Mouse (Mus musculus) forebrain, embryonic 13.5 days (tissue): ENCODE measurements at regions not wholly inside any gene's neighbourhood (a gene's known extent, or its start where the extent isn't known, plus 50 kb on each side); places are given as distances from the start of the nearest gene placed in this dataset.
"Not testable (repeated sequence)": the region's sequence is repeated elsewhere in the genome, so short reads cannot be mapped to it uniquely, and the experiment has no call there.

Experiments
- ATAC-seq: fragments of 200-750 bp; cut with Nextera tagmentation; 2 replicates; pipeline ENCODE4 v1.8.0; 2017
- H3K27ac ChIP-seq: fragments of 300-500 bp; sonication (generic); 2 replicates; pipeline ENCODE4 v1.5.1; 2015; ENCODE audit warnings: inconsistent platforms, mild to moderate bottlenecking, moderate library complexity
- H3K27me3 ChIP-seq: fragments of 300-500 bp; sonication (generic); 2 replicates; pipeline ENCODE4 v1.6.1; 2015; ENCODE audit warnings: mild to moderate bottlenecking, inconsistent platforms
- H3K36me3 ChIP-seq: fragments of 300-500 bp; sonication (generic); 2 replicates; pipeline ENCODE4 v1.6.1; 2015; ENCODE audit warnings: mild to moderate bottlenecking, inconsistent platforms; ENCODE audit not compliant: poor library complexity, severe bottlenecking
- H3K4me1 ChIP-seq: fragments of 300-500 bp; sonication (generic); 2 replicates; pipeline ENCODE4 v1.6.1; 2015; ENCODE audit warnings: inconsistent platforms
- H3K4me2 ChIP-seq: fragments of 300-500 bp; sonication (generic); 2 replicates; pipeline ENCODE4 v1.6.1; 2015; ENCODE audit warnings: inconsistent platforms, mild to moderate bottlenecking, moderate library complexity
- H3K4me3 ChIP-seq: fragments of 300-500 bp; sonication (generic); 2 replicates; pipeline ENCODE4 v1.5.1; 2015; ENCODE audit warnings: mild to moderate bottlenecking, inconsistent platforms
- H3K9ac ChIP-seq: fragments of 300-500 bp; sonication (generic); 2 replicates; pipeline ENCODE4 v1.6.1; 2015; ENCODE audit warnings: mild to moderate bottlenecking, inconsistent platforms
- H3K9me3 ChIP-seq: fragments of 300-500 bp; sonication (generic); replicated peaks from 2 replicates; pipeline ENCODE4 v1.6.1; 2016; ENCODE audit warnings: inconsistent platforms
- WGBS: fragments of 180-500 bp; shearing (Covaris S2); methylation state at CpG from one replicate; pipeline ENCODE4 v1.1.7; 2015; 5-methylcytosine and 5-hydroxymethylcytosine counted together

DNA sequence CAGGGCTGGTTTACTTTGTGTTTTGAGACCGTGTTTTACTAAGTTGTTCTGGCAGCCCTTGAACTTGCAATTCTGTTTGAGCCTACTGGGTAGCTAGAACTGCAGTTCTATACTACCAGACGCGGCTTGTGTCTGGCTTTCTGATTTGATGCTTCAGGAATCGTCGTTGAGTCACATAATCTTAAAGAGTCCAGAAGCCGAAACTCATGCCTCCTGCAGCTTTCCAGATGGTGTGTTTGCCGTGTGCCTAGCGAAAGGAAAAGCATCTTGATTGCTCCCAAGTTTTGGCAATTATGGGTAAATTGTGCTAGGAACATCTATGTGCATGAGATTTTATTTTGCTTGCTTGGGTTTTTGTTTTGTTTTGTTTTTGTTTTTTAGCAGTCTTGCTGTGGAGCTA is 99.6 kb upstream of the Tgm3 start:
- no peaks in the 10 kb centered on the region for H3K27me3 ChIP-seq
- no peak overlapping the region for H3K9ac ChIP-seq
- H3K9me3 ChIP-seq: no peaks in the 10 kb centered on the region
- no peak overlapping the region for H3K27ac ChIP-seq
- peaks cover 15% of the 10 kb centered on the region for H3K4me1 ChIP-seq
- ATAC-seq: no peak
- no peaks in the 10 kb centered on the region for H3K36me3 ChIP-seq
- no peak overlapping the region for H3K4me2 ChIP-seq
- 76% methylated on average over 8 of the region's 8 CpGs for WGBS
- no peak overlapping the region for H3K4me3 ChIP-seq

DNA sequence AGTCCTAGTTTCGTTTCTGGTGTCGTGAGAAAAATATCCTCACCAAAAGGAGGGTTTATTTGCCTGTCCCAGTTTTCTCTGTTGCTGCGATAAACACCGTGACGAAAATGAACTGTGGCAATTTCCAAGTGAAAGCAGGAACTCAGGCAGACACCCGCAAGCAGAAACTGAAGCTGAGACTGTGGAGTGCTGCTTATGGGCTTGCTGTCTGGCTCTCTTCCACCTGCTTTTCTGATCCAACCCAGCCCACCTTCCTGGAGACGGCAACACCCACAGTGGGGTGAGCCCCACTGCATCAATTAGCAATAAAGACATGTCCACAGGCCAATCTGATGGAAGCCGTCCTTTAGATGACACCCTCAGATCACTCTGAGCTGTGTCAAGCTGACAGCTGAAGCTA is 97.9 kb upstream of the Tgm3 start:
- Histone ChIP-seq H3K4me3 (no peak overlapping the region), H3K4me2 (no peak overlapping the region), H3K4me1 (peaks cover 6% of the 10 kb centered on the region), H3K27me3 (no peaks in the 10 kb centered on the region), H3K9me3 (no peaks in the 10 kb centered on the region), H3K36me3 (no peaks in the 10 kb centered on the region), H3K27ac (no peak overlapping the region), H3K9ac (no peak overlapping the region)
- ATAC-seq: no peak
- 87% methylated on average over 8 of the region's 8 CpGs for WGBS

GRCm38 (mm10) chr2:129916411-129916810 is 95.7 kb upstream of the Tgm3 start:
- Histone ChIP-seq H3K9ac (no peak overlapping the region), H3K36me3 (no peaks in the 10 kb centered on the region), H3K27me3 (no peaks in the 10 kb centered on the region), H3K4me1 (no peaks in the 10 kb centered on the region), H3K9me3 (no peaks in the 10 kb centered on the region), H3K4me3 (no peak overlapping the region), H3K4me2 (no peak overlapping the region), H3K27ac (no peak overlapping the region)
- no peak for ATAC-seq
- WGBS: 91% methylated on average over 7 of the region's 7 CpGs

DNA sequence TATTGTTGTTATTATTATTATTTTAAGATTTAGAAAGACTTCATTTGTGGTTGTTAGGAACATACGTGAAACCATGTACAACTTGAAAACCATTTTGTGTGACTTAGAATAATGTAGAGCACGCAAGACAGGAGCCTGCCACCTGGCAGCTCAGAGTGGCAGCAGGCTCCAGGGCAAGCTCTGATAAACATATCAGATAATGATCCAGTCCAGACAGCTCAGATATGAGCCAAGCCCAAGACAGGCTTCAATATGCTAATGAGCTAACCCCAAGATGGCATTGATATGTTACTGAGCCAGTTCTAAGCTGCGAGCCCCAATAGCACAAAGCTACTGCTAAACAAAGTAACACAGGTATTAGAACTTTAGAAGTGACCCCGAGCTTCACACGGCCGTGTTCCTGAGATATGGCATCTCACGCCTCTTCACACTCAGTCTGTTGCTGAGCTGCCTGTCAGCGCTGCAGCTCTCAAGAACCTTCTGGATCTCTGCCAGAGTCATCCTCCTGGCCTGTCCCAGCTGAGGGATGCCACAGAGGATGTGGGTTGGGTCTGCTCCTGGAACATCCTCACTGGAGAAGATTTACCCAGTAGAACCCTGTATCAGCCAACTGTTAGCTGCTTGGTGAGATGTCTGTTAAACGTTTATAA is 93.9 kb upstream of the Tgm3 start:
- H3K4me1 ChIP-seq: no peaks in the 10 kb centered on the region
- no peak overlapping the region for H3K4me3 ChIP-seq
- H3K27ac ChIP-seq: no peak overlapping the region
- 0 out of 2 replicates have a peak, but pooled peaks have one; percentile 33 for ATAC-seq
- 83% methylated on average over 9 of the region's 9 CpGs for WGBS
- no peaks in the 10 kb centered on the region for H3K27me3 ChIP-seq
- H3K36me3 ChIP-seq: no peaks in the 10 kb centered on the region
- no peaks in the 10 kb centered on the region for H3K9me3 ChIP-seq
- no peak overlapping the region for H3K4me2 ChIP-seq
- no peak overlapping the region for H3K9ac ChIP-seq

DNA sequence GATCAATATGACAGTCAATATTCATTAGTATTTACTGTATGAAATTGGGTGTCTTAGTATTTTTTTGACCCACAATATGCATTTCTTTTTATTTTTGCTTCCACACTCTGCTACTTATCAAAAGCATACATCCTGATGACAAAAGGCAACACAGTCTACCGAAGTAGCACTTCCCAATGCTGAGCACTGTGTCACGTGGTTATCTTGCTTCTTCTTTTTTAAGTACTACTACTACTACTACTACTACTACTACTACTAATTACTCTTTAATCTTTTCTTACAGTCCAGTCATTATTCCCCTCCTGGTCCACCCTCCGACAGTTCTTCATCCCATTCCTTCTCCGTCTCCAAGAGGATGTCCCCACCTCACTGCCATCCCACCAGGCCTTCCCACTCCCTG is 92.6 kb upstream of the Tgm3 start:
- H3K27me3 ChIP-seq: no peaks in the 10 kb centered on the region
- H3K4me3 ChIP-seq: no peak overlapping the region
- no peak overlapping the region for H3K9ac ChIP-seq
- no peaks in the 10 kb centered on the region for H3K36me3 ChIP-seq
- 93% methylated on average over 4 of the region's 4 CpGs for WGBS
- H3K4me1 ChIP-seq: no peaks in the 10 kb centered on the region
- ATAC-seq: no peak
- no peak overlapping the region for H3K4me2 ChIP-seq
- no peak overlapping the region for H3K27ac ChIP-seq
- no peaks in the 10 kb centered on the region for H3K9me3 ChIP-seq

GRCm38 (mm10) chr2:129927218-129927617 is 84.9 kb upstream of the Tgm3 start:
- H3K27ac ChIP-seq: no peak overlapping the region
- ATAC-seq: no peak
- H3K27me3 ChIP-seq: no peaks in the 10 kb centered on the region
- no peaks in the 10 kb centered on the region for H3K36me3 ChIP-seq
- H3K4me1 ChIP-seq: no peaks in the 10 kb centered on the region
- 87% methylated on average over 2 of the region's 2 CpGs for WGBS
- H3K4me2 ChIP-seq: no peak overlapping the region
- H3K4me3 ChIP-seq: no peak overlapping the region
- H3K9ac ChIP-seq: no peak overlapping the region
- no peaks in the 10 kb centered on the region for H3K9me3 ChIP-seq

DNA sequence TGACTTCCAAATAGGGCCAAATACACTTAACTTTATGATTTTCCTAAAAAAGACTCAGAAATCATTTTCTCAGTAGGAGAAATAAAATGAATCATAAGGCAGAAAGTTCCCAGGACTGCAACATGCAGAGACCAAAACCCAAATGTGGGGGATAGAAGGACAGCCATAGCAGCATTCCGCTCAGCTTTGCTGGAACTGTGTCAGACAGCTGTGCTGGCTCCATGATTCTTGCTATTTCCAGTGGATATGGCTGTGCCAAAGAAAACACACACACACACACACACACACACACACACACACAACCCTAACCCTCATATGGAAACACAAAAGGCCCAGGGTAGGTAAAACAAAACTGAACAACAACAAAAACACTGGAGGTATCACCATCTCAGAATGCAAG is 78.6 kb upstream of the Tgm3 start:
- Histone ChIP-seq H3K9me3 (no peaks in the 10 kb centered on the region), H3K9ac (no peak overlapping the region), H3K27me3 (no peaks in the 10 kb centered on the region), H3K4me2 (no peak overlapping the region), H3K4me3 (no peak overlapping the region), H3K27ac (no peak overlapping the region), H3K36me3 (no peaks in the 10 kb centered on the region), H3K4me1 (no peaks in the 10 kb centered on the region)
- ATAC-seq: no peak
- 96% methylated on average over 1 of the region's 1 CpGs for WGBS

DNA sequence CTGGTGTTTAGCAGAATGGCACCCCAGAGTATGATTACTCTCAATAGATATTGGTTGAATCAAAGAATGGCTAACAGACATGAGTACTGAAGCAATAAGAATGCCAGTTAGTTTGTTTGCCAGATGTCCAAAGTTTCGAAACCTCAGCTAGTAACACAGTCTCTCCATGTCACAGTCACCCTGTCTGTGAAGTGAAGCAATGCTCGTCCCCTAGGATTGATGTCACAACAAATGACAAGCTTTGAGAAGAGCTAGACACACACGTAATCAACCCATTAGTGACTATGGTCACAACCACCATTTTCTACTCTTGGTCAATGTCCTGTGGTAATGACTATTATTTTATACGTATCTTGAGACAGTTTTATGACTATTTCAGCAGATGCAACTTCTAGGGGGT is 69.3 kb upstream of the Tgm3 start:
- Histone ChIP-seq H3K9me3 (no peaks in the 10 kb centered on the region), H3K9ac (no peak overlapping the region), H3K4me1 (peaks cover 3% of the 10 kb centered on the region), H3K4me2 (no peak overlapping the region), H3K27ac (no peak overlapping the region), H3K4me3 (no peak overlapping the region), H3K36me3 (no peaks in the 10 kb centered on the region), H3K27me3 (no peaks in the 10 kb centered on the region)
- WGBS: 89% methylated on average over 4 of the region's 4 CpGs
- no peak for ATAC-seq

- Histone ChIP-seq H3K9ac (peak overlapping the region; percentile 48), H3K36me3 (no peaks in the 10 kb centered on the region), H3K27ac (no peak overlapping the region), H3K4me1 (peaks cover 7% of the 10 kb centered on the region), H3K4me2 (peak overlapping the region; percentile 51), H3K4me3 (peak overlapping the region; percentile 23), H3K9me3 (no peaks in the 10 kb centered on the region), H3K27me3 (no peaks in the 10 kb centered on the region)
- ATAC-seq: no peak; the same call in 1 of the 2 replicates
- 37% methylated on average over 20 of the region's 20 CpGs for WGBS
Observed at GRCm38 (mm10) chr2:129947847-129948553, 64.1 kb upstream of the Tgm3 start.

DNA sequence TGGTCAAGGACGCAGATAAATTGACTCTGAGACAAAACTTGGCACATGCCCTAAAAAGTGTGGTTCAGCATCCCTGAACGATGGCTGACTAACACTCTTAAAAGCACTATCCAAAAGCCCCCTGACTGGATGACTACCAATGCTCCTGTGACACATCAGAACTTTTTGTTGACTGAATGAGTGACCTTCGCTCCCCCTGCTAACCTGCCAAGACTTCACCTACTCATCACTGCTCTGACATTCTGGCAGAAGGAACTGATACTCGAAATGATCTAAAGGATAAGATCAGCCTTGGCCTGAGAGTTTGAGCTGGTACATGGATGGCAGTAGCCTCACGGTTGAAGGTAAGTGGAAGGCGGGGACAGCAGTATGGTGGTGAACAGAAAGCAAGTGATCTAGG is 62.4 kb upstream of the Tgm3 start:
- not testable (repeated sequence) for H3K4me1 ChIP-seq, H3K4me3 ChIP-seq, H3K36me3 ChIP-seq, H3K4me2 ChIP-seq, H3K27ac ChIP-seq, H3K27me3 ChIP-seq, H3K9me3 ChIP-seq, ATAC-seq, H3K9ac ChIP-seq
- 93% methylated on average over 6 of the region's 6 CpGs for WGBS

DNA sequence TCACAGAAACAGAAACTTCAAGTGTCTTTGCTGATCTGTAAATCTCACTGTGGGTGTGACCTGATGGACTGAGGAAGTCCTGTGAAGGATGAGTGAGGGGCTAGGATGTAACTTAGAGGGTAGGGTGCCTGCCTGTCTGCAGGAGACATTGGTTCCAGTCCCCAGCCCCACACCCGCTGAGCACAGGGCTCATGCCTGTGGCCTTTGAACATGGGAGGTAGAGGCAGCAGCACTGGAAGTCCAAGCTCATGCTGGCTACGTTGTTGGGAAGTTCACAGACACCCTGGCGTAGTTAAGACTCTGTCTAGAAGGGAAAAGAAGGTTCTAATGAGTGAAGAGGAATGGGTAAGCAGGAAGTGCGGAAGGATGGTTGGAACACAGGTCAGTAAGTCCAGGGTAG is 59.7 kb upstream of the Tgm3 start:
- whole genome bisulfite sequencing: 87% methylated on average over 4 of the region's 4 CpGs
- no peak for ATAC-seq

DNA sequence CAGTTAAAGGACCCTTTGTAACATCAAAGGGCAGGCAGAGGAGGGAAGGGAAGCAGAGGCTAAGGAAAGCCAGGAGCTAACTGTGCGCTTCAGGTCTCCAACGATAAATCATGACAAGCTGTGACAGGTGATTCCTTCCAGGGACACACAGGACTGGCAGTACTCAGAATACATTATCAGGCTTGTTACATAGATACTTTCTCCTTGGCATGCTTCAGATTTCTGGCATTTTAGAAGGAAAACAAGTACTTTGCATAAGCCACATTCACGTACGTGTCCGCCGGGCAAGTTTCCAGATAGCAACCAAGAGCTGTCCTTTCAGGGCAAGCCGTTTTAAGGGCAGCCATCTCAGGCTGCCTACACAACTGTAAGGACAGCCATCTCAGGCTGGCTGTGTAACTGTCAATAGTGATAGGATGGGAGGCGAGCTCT is 56.9 kb upstream of the Tgm3 start:
- no peak for ATAC-seq
- H3K27ac ChIP-seq: no peak overlapping the region
- no peaks in the 10 kb centered on the region for H3K9me3 ChIP-seq
- no peak overlapping the region for H3K4me3 ChIP-seq
- 79% methylated on average over 8 of the region's 8 CpGs for WGBS
- no peaks in the 10 kb centered on the region for H3K36me3 ChIP-seq
- H3K4me1 ChIP-seq: no peaks in the 10 kb centered on the region
- H3K9ac ChIP-seq: no peak overlapping the region
- no peak overlapping the region for H3K4me2 ChIP-seq
- H3K27me3 ChIP-seq: no peaks in the 10 kb centered on the region

More for the DNA sequence above, 59.7 kb upstream of the Tgm3 start:
- H3K9ac ChIP-seq: no peak overlapping the region
- no peak overlapping the region for H3K27ac ChIP-seq
- H3K36me3 ChIP-seq: no peaks in the 10 kb centered on the region
- peaks cover 7% of the 10 kb centered on the region for H3K4me1 ChIP-seq
- no peaks in the 10 kb centered on the region for H3K9me3 ChIP-seq
- H3K4me3 ChIP-seq: no peak overlapping the region
- no peak overlapping the region for H3K4me2 ChIP-seq
- no peaks in the 10 kb centered on the region for H3K27me3 ChIP-seq

DNA sequence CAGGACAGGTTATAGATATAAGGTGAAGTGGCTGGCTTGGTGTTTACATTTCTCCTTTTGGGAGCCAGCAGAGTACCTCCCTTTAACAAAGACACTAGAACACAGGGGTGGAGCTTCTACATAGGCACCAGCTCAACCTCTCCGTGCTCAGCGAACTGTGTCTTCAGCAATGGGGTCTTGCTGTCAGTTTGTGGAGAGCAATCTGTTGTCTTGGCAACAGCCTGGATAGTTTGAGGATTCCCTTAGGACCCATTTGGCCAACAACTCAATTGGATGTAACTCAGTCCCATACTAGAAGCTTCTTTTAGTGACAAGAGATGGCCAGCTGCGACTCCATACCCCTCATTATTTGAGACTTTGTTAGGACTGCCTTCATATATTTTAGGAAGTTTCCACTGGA is 54.0 kb upstream of the Tgm3 start:
- H3K36me3 ChIP-seq: no peaks in the 10 kb centered on the region
- H3K4me2 ChIP-seq: no peak overlapping the region
- H3K27me3 ChIP-seq: no peaks in the 10 kb centered on the region
- no peak overlapping the region for H3K27ac ChIP-seq
- 75% methylated on average over 3 of the region's 3 CpGs for WGBS
- H3K9ac ChIP-seq: no peak overlapping the region
- no peaks in the 10 kb centered on the region for H3K4me1 ChIP-seq
- ATAC-seq: no peak
- no peak overlapping the region for H3K4me3 ChIP-seq
- no peaks in the 10 kb centered on the region for H3K9me3 ChIP-seq
